In genomic region chr11:76997305-76997704, GRCm38 (mm10) we compare ENCODE assay signal across 8 mouse cellular contexts. TPM values are rescaled to one million over a fixed set of nuclear protein-coding genes. Genes with fewer than 3 reads are reported as not detected.
DNase-seq lines count a peak whose midpoint lies in the region; ATAC-seq and TF ChIP-seq lines count a peak whose summit lies in the region.

No protein-coding gene starts in this region.

- peaks cover 38% of the 10 kb centered on the region for H3K27me3 ChIP-seq in hindbrain, embryonic 16.5 days (replicated peaks; ENCODE audit: control insufficient read depth, insufficient read depth, low read length)
- H3K27me3 ChIP-seq in megakaryocyte, embryonic 14.5 days (replicated peaks) = peaks cover 4% of the 10 kb centered on the region

- TF ChIP-seq CTCF in gastrocnemius, adult 2 months (IDR thresholded peaks at IDR 0.05) = peak; percentile 88

- WGBS in hindbrain, embryonic 16.5 days = 0% methylated on average over 20 of the region's 21 CpGs

- peaks cover 14% of the 10 kb centered on the region for H3K4me1 ChIP-seq in hindbrain, embryonic 16.5 days (ENCODE audit: control insufficient read depth, insufficient read depth, low read depth, low read length)
- H3K4me1 ChIP-seq in megakaryocyte, embryonic 14.5 days = peaks cover 79% of the 10 kb centered on the region

- no peaks in the 10 kb centered on the region for H3K36me3 ChIP-seq in hindbrain, embryonic 16.5 days (ENCODE audit: control insufficient read depth, insufficient read depth, low read length)
- peaks cover 30% of the 10 kb centered on the region for H3K36me3 ChIP-seq in megakaryocyte, embryonic 14.5 days (replicated peaks; ENCODE audit: low read length)

- peak; percentile 80 for DNase-seq in gastrocnemius, adult 2 months
- DNase-seq in left cerebral cortex, adult 8-10 months (ENCODE audit: low spot score in 2 of 2) = peak; percentile 28 to 62
- DNase-seq in right cerebral cortex, adult 2 months (ENCODE audit: low spot score in 2 of 2) = peak; percentile 66 to 75
- DNase-seq in urinary bladder, postnatal 10 days (ENCODE audit: low spot score) = peak; percentile 24

- ATAC-seq in activated CD4-positive, CD25-positive, alpha-beta regulatory T cell, adult 4 months = peak; percentile 48
- peak; percentile 48 for ATAC-seq in common myeloid progenitor, adult 5-6 weeks (replicated peaks; ENCODE audit: low read depth, poor library complexity, severe bottlenecking)
- ATAC-seq in hindbrain, embryonic 16.5 days = peak; percentile 78

- H3K4me3 ChIP-seq in gastrocnemius, adult 2 months = peak overlapping the region; percentile 74
- H3K4me3 ChIP-seq in hindbrain, embryonic 16.5 days (ENCODE audit: low read length) = peak overlapping the region; percentile 62
- peak overlapping the region; percentile 95 for H3K4me3 ChIP-seq in megakaryocyte, embryonic 14.5 days (replicated peaks)

- no peaks in the 10 kb centered on the region for H3K9me3 ChIP-seq in hindbrain, embryonic 16.5 days (ENCODE audit: control insufficient read depth, low read length)
- no peaks in the 10 kb centered on the region for H3K9me3 ChIP-seq in megakaryocyte, embryonic 14.5 days

- peak overlapping the region; percentile 63 for H3K9ac ChIP-seq in hindbrain, embryonic 16.5 days (ENCODE audit: low read depth, low read length)

- H3K4me2 ChIP-seq in hindbrain, embryonic 16.5 days (ENCODE audit: low read length) = peak overlapping the region; percentile 97

- intact Hi-C loops in gastrocnemius, adult 2 months (cut with DNase I) = loop anchor here (1.0 kb wide), 1 partner anchor 96 kb away; no protein-coding TSS in a partner anchor

- no peak overlapping the region for H3K27ac ChIP-seq in gastrocnemius, adult 2 months
- H3K27ac ChIP-seq in hindbrain, embryonic 16.5 days (ENCODE audit: low read depth, low read length) = no peak overlapping the region

RNA-seq across cellular contexts. Expression of gene Slc6a4, which starts 1.1 kb away (rescaled TPM):
- polyA plus RNA-seq in activated CD4-positive, CD25-positive, alpha-beta regulatory T cell, adult 4 months (2017; shearing (Covaris generic)) = not detected
- 0.23 TPM in 1 of 2 replicates, not detected in the other for total RNA-seq in common myeloid progenitor, adult 5-6 weeks (2017)
- under 1 TPM; 0.17 to 0.20 TPM for total RNA-seq in gastrocnemius, adult 2 months (2021)
- polyA plus RNA-seq in hindbrain, embryonic 16.5 days (2015; fragmentation: Nextera tagmentation; extraction: Ambion mirVana) = 10.3 and 14.0 TPM in 2 replicates
- not detected for total RNA-seq in left cerebral cortex, adult 8-10 months (2022)
- polyA plus RNA-seq in megakaryocyte, embryonic 14.5 days (2012; ENCODE audit: insufficient read depth, low replicate concordance) = 92.6 and 133 TPM in 2 replicates

Comparison
In these comparisons a context has a peak if more than half of its experiments do, and no peak if none do; other contexts are left out.
1. DNase-seq: peak in every context shown above with its lines; median percentile 80 in gastrocnemius, adult 2 months; 70 in right cerebral cortex, adult 2 months; 45 in left cerebral cortex, adult 8-10 months; 24 in urinary bladder, postnatal 10 days.